Mouse (Mus musculus) G1E (cell line): ENCODE results near the gene Tefm.

ENCODE experiments used
- CTCF ChIP-seq: IDR thresholded peaks from 2 replicates; pipeline ENCODE4 v1.5.1; 2012; ENCODE audit warnings: low read depth, low read length, inconsistent platforms, mixed read lengths
- GATA1 ChIP-seq: IDR thresholded peaks from 2 replicates; pipeline ENCODE4 v1.6.1; 2012; ENCODE audit warnings: borderline replicate concordance, low read length, inconsistent platforms, mixed read lengths
- GATA2 ChIP-seq: IDR thresholded peaks from 2 replicates; pipeline ENCODE4 v1.6.1; 2012; ENCODE audit warnings: low read depth, low read length, inconsistent platforms, borderline replicate concordance

- TF ChIP-seq CTCF, result no peak
- TF ChIP-seq GATA1, result no peak
- no peak for TF ChIP-seq GATA2
Measured at GRCm38 (mm10) chr11:80088917-80089816, 52.8 kb downstream of the Tefm start, which contains the start of gene Atad5.
